Mouse (Mus musculus): ENCODE results near the gene Clstn3.
A peak's percentile ranks its signal among the peaks of the same experiment; 100 is the strongest.
"Not testable (repeated sequence)": the region's sequence is repeated elsewhere in the genome, so short reads cannot be mapped to it uniquely, and the experiment has no call there.

Gene Clstn3

DNA sequence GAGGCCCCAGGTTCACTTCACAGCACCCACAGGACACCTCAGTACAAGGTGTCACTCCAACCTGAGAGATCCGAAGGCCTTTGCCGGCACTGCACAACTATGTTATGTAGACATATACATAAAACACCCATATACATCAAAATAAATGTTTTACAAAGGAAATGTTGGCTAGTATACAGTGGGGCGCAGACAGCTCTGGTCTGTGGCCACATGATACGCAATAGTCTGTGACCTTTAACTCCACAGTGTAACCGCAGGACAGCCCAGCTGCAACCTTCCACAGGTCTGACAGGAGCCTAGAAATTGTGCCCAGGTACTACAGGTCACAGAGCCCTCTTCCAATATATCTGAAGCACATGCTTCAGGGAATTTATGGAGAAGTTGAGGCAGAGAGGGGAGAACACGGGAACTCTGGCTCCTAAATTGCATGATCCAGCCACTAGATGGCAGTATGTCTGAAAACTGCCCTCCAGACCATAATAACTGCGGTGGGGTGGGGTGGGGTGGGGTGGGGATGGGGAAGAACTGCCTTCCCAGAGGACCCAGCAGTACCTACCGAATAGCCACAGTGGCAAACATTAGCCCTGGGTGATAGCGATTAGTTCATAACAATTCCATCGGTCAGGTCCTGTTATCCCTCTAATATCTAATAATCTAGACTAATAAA, 16.3 kb downstream of the Clstn3 start:
- no peak for DNase-seq

DNA sequence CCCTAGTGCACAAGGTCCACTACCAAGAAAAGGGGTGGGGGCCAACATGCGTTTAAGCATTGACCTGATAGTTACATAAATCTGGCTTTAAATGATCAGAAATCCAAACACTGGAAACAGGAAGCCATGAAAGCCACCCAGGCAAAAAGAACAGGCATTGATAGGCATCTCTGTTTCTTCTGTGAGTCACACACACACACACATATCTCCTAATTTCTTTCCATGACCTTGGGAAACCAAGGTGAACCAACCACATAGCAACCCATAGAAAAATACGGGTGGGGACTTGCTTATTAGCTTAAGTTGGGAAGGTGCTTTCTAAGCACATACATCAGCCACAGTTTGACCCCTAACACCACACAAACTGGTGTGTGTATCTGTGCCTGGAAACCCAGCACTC, 17.2 kb downstream of the Clstn3 start:
- DNase-seq = no peak

DNA sequence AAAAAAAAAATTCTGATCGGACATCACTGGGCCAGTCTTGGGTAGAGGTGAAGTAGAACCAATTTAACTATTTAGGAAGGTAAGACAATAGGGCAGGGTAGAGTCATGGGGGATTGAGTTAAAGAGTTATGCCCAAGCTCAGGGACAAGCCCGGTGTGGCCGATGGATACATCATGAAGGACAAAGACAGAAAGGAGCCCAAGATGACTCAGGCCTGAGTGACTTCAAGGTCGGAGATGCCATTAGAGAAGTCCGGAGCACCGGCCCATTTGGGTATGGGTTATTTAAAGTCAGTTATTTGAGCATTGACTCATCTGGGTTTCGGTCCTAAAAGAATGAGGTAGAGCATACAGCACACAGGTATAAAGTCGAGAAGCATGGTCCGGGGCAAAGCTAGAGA, 18.1 kb downstream of the Clstn3 start:
- DNase-seq = no peak

DNA sequence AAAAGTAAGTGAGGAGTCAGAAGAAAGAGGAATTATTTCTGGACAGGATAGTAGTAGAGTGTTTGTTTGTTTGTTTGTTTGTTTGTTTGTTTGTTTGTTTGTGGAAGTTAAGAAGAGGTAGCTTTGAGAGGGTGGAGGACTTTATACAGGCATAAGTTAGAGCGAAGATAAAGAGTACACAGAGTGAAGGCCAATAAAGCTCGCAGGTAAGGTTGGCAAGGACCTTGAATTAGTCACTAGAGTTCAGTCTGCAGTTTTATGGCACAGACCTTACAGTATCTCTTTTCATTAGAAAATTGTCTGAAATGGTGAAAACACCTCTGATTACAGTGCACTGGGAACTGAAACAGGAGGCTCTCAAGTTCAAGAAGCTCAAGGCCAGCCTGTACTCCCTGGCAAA, 18.6 kb downstream of the Clstn3 start:
- DNase-seq = no peak

DNA sequence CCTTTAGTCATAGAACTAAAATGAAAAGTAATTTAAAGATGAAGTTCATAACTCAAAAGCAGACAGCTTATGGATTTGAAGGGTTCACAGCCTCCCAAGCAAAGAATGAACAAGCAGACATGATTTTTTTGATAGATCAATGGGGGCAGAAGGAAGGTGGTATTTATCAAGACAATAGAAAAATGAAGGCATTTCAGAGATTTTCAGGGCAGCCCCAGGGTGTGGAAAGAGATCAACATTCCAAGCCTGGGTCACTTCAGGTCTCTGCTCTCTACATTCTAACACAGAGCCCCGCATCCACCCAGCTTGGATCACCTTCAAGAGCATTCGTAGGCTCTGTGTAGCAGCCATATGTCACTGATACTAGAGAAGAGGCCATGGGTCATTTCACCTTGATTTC, 21.3 kb downstream of the Clstn3 start:
- no peak for DNase-seq

DNA sequence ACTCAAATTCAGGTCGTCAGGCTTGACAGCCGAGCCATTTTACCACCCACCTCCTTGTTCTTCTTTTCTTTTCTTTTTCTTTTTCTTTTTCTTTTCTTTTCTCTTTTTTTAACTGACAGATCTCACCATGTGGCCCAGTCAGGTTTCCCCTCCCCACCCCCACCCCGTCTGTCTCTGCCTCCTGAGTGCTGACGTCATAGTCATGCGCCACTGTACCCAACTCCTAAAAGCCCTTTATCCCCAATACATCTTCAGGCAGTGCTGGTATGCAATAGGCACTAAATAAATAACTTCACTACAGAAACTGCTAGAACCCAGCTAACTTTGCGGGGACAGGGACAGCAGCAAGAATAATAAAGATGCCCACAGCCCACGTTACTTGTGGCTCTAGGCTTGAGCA, 28.3 kb downstream of the Clstn3 start:
- DNase-seq = no peak

DNA sequence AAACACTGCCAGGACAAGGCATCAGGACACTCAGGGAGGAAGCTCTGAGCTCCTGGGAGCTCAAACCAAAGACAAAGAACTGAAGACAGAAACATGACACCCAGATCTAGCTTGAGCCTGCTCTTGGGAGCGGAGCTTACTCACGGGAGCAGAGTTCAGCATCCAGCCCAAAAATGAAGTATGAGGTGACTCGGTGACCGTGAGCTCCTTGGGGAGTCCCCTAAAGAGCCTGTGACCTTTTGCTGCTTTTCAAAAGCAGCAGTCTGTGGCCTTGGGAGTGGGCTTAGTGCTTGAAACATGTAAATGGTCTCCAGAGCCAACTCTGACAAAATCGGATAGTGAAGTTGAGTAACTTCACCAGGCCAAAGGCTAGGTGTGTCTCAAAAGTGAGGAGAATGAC, 29.4 kb downstream of the Clstn3 start:
- no peak for DNase-seq

DNA sequence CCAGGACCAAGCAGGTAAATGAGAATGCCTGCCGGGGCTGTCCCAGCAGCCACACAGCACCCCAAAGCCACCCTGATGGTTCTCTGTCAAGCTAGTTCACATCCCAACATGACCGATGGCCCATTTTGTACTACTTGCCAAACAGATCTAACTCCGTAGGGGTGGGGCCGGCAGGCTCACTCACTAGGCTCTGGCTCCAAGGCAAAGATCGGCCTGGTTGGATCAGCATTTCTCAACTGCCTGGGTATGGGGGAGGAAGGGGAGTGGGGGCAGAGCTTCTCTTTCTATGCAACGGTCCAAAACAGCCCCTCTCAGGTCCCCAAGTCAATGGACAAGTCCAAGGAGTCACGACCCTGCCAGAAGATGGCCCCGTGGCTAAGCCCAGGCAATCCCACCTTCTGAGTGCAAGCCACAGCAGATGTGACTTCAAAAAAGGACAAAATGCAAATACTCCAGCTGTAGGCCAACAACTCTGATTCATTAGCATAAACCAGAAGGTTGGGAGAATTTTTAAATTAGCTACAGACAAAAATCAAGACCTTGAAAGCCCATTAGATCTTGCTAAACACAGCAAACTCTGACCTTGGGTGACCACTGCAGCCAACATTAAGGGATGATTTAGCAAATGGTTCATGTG, 30.8 kb downstream of the Clstn3 start:
- no peak for DNase-seq

DNA sequence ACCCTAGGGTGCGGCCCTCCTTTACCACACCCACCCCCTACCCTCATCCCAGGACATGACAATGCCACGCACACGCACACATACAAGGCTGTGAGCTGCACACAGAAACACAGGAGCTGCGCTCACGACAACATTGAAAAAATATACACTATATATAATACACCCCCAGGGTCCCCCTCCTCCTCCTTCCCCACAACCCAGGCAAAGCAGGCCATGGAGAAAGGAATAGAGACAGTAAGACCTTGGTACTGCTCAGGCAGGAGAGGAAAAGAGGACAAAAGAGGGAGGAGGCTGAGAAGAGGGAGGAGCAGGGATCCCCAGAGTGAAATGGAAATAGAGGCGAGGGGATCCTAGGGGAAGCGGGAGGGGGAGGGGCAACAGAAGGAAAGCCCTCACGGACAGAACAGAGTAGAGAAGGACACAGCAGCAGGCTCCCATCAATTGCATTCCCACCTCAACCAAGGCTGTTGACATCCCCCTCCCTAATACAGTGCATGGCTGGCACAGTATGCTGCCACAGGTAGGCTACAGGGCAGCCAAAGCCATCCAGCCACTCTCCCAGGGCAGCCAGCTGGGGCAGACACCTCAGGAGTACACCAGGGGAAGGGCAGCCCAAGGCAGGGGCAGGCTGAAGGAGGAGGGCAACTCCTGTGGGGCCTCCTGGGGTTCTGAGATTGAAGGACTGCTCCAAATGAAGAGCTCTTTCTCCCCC, 33.7 kb downstream of the Clstn3 start:
- no peak for DNase-seq

DNA sequence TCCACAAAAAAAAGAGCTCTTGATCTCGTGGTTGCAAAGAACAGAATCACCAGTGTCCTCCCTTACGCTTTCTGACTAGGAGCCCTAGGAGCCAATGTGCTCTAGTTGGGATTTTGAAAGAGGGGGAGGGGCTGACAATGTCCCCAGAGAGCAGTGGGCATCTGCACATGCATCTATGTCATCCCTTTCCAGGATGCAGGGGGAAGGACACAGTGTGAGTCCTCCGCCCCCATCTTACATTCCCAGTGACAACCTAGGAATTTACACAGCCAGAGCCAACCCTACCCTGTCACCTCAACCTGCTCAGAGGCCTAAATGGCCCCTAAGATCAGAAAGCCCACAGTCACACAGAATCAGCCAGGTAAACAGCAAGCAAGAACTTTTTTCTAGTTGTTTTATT, 34.2 kb downstream of the Clstn3 start:
- no peak for DNase-seq

DNA sequence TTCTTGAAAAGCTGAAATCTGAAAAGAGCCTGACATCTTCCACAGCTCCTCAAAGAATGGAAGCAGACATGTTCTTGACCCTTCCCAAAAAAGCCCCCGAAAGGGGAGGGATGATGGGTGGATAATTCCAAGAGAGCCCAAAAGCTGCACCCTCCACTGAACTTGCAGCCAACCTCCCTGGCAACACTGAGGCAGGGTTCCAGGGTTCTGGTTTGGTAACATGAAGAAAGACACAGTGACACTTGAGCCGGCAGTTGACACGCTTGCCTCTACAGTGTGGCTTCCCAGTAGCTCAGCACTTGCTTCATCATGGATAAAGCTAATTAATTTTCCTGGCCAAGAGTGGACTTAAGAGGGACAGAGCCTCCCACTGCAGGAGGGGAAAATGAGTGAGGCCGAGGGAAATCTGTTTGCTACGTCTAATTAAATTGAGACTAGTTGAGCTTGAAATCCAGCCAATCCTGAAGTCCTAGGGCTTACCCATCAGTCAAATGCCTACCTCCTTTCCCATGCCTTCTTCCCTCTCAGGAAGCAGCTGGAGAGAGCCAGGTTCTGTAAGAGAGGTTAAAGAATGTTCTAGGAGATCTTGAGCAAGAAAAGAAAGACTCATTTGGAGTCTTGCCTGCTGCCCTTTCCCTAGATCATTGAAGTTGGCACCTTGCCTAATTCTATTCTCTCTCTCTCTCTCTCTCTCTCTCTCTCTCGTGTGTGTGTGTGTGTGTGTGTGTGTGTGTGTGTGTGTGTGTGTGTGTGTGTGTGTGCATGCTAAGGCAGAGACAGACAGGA, 36.6 kb downstream of the Clstn3 start:
- DNase-seq = no peak

DNA sequence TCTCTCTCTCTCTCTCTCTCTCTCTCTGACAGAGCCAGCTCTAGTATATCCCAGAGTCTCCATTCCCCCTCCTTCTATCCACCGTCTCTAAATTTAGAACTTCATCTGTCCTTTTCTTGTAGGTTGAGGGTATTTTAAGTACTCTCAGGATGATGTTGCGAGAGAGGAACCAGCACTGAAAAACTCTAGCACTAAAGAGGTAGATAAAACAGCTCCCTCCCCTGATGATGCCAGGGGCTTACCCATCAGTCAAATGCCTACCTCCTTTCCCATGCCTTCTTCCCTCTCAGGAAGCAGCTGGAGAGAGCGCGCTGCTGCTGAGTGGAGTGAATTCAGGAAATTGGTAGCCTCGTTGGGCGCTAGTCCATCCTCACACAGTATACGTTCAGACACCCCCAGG, 37.3 kb downstream of the Clstn3 start:
- no peak for DNase-seq

DNA sequence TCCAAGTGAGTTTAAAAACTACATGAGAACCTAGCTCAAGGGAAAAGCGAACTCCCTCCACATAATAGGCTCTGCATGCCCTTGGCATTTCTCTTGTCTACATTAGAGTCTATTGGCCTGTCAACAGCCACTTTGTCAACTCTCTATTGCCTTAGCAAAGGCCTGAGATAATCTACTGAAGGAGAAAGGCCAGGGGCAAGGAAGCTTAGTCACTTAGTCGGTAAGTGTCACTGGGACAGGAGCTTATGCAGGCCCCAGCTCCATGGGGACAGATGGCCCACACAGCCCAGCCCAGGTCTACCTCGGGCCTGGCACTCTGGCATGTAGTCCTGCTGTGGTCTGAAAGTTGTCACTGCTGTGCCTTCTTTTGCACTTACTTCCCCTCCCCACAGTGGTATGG, 38.0 kb downstream of the Clstn3 start:
- no peak for DNase-seq

DNA sequence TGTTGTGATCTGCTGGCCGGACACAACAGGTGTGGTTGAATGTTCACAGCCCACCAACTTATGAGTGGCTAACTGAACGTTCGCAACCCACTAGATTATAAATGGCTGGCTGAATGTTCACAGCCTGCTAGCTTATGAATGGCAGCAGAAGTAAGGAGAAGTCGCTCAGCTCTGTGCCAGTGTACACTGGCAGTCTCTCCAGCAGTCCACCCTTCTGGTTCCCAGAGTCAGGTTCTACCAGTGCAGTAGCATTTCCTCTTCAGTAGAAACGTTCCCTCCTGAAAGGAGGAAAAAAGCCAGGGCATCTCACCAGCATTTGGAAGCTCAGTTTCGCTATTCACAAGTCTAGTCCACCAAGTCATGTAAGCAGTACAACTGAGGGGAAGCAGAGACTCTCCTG, 39.1 kb downstream of the Clstn3 start:
- DNase-seq = no peak

DNA sequence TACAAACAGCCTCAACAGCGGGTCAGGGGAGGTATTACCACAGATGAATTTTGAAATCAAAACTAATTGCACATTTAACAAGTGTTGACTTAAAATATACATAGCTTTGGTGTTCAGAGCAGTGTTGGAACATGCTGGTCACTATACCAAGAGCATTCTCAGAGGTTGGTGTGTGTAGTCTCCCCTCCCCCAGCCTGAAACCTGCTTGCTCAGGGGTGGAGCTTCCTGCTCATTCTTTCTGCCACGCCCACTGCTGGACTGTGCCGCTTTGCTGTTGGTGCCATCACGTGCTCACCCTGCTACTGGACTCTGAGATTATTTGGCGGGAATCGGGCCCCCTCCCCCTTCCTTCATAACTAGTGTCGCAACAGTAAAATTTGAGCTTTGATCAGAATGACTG, 39.6 kb downstream of the Clstn3 start:
- not testable (repeated sequence) for DNase-seq

DNA sequence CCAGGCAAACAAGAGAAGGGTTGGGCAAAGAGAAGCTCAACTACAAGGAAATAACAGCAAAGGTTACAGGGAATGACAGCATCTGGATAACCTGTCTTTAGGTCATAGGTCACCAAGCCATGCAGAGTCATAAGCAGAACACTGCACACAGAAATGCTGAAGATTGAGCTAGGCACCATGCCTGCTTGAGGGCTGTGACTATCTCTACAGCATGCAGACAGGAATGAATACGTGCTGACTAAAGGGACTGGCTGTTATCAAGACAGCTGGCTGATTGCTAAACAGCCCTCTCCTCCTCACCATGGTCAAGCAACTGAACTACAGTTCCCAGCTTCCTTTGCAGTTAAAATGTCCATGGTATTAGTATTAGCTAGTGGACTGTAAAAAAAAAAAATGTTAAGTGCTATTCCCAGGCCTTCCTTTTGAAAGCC, 40.5 kb downstream of the Clstn3 start:
- DNase-seq = no peak

DNA sequence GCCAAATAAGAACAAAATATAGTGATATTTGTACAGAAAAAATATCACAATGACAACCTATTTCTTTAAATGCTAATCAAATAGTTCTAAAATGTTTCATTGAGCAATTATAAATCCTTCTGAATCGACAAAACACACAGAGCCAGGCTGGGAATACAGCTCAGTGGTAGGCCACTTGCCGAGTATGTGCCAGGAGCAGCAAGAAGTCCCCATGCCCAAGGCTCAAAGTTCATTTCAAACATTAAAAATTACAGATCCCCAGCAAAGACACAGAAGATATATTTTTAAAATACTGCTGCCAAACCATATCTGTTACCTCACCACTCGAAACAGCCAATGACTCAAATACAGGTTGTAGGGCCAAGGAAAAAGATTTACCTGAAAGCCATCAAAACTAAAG, 45.9 kb downstream of the Clstn3 start:
- no peak for DNase-seq

DNA sequence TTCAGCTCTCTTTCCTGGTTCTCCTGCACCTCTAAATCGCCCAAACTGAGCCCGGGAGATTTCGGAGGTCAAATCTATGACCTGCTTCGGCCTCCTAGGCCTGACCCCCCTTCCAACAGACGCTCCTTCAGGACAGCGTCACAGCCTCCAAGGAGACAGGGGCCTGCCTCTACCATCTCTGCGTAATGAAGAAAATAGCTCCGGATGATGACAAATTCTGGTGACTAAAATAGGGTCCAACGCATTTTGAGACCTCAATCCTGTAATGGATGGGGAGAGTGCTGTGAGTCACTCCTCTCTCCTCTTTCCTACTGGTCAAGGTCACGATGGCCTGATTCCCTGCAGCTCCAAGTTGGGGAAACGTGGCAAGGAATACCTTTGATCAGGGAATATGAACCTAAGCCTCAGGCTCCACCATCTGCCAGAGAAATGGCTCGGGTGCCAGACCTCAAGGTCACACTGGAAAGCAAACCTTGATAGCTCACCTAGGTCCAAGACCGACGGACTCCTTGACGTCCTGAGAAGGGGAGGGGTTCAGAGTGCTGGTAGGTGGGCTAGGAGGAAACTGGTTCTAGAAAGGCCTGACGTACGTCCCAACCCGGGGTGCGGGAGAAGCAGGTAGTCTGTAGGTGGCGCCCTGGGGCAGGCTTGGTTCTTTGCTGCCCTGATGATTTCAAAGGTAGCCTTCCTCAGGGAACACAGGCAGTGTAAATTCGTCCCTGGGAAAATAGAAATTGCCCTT, 49.1 kb downstream of the Clstn3 start:
- DNase-seq = peak; percentile 86

DNA sequence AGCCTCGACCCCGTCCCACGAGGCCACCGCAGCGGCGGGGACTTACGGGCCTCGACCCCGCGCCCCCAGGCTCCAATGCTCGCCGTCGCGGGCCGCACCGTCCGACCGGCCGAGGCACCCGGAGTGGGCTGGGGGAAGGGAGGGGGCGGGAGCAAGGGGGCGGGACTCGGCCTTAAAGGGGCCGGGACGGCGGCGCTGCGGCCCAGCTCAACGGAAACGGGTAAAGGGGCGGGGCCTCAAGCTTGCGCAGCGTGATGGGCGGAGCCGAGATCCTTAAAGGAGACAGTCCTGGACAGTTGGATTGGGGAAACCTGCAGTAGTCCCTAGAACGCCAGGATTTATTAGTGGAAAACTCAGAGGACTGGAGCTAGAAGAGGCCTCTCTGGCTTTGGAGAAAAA, 49.7 kb downstream of the Clstn3 start, which contains the start of gene Pex5:
Pex5 (minus strand) TSS at position 141 of the 399 bp plus-strand sequence.
- DNase-seq = peak; percentile 96

DNA sequence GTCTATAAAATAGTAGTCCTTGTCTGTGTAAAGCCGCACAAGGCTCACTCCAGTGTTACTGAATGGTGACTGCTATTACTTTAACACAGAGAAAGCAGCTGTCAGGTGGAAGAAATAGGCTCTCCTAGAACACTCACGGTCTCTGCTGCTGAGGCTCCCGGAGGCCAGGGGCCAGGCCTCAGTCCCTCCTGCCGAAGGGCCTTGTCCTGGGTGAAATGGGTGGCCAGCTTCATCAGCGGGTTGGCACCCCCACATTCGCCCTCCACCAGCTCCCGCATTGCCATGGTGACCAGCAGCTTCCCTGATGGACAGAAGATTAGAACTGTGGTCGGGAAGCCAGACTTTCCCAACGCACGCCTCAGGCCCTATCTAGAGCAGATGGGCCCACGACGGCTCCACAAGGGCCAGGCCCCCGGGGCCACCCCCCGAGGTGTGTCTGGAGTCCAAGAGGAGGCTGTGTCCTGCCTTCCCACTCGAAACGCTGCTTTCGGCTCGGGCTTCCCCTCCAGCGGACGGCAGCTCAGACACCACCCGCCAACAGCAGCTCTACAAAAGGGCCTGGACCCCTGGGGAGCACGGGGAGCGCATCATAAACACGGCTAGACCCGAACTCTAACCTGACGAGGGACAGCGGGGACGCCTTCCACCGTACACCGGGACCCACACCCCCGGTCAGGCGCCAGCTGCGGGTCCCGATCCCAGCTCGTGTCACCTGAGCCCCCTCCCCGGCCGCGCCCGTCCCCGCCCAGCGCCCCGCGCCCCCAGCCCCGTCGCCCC, 50.3 kb downstream of the Clstn3 start:
- DNase-seq = peak; percentile 39

DNA sequence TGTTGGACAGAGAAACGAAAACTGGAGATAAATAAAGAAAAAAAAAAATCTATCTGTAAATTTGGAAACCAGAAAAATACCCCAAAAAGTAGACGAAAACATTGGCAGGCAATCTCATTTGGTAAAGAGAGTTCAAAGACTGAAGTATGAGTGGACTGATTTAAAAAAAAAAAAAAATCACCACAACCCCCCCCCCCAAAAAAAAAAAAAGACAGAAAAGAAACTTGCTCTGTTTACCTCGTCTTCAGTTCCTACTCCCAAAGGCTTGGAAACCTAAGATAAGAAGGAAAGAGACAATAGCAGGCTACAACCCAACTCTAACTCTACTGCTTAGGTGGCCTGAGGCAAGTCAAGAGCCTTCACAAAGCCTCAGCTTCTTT, 50.8 kb downstream of the Clstn3 start:
- DNase-seq = no peak

DNA sequence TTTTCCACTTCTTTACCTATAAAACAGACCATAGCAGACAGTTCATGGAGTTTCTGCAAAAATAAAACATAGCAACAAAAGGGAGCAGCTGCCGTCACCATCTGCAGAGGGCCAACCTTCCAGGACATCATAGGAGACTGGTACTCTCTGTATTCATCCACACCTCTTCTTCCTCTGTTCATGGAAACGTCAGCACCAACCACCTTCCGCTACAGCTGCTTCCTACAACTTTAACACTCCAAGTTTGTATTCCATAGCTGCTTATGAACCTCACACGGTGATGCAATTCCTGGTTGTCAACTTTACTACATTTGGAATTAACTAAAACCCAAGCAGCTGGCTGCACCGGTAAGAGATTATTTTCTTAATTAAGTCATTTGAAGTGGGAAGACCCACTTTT, 56.2 kb downstream of the Clstn3 start:
- DNase-seq = no peak
